11 mouse cellular contexts compared by ENCODE assay signal in the genomic region with DNA sequence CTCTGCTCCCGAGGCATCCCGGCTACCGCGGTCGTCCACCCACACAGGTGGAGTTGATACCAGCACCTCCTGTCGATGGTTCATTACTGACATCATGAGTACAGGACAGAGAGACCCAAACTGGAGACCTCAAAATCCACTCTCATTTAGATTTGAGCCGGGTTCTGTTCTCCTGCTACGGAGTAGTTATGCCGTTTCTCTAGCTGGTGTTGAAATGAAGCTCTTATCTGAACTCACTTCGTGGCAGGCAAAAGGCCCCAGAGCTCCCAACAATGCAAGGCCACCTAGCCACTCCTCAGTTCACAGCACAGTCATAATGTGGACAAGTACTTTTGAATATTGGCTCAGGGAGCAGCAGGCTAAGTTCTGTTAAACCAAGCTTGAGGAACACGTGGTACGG.
"Had no signal": no experiment of that assay in that cellular context is flagged by ENCODE, and none has a peak within 500 bp of the region (broad histone marks: within the 10 kb centered on the region; RNA-seq: fewer than 3 reads in every experiment).

No protein-coding gene starts in this region.

- ATAC-seq: lung, postnatal 0 days; midbrain, embryonic 13.5 days had no signal

- H3K27me3 ChIP-seq: kidney, embryonic 15.5 days; limb, embryonic 12.5 days; midbrain, embryonic 13.5 days; stomach, embryonic 15.5 days had no signal

- H3K9ac ChIP-seq: kidney, embryonic 15.5 days; limb, embryonic 12.5 days; midbrain, embryonic 13.5 days; stomach, embryonic 15.5 days had no signal

- H3K4me3 ChIP-seq: kidney, embryonic 15.5 days; limb, embryonic 12.5 days; midbrain, embryonic 13.5 days; stomach, embryonic 15.5 days had no signal

- H3K4me1 ChIP-seq: limb, embryonic 12.5 days; stomach, embryonic 15.5 days had no signal

- H3K9me3 ChIP-seq: kidney, embryonic 15.5 days; limb, embryonic 12.5 days; midbrain, embryonic 13.5 days; stomach, embryonic 15.5 days had no signal

- H3K27ac ChIP-seq: limb, embryonic 12.5 days; midbrain, embryonic 13.5 days; stomach, embryonic 15.5 days had no signal

- H3K4me2 ChIP-seq: kidney, embryonic 15.5 days; limb, embryonic 12.5 days; midbrain, embryonic 13.5 days; stomach, embryonic 15.5 days had no signal

- H3K36me3 ChIP-seq: stomach, embryonic 15.5 days had no signal

- DNase-seq: kidney, postnatal 14 days; layer of hippocampus, postnatal 36 days; lung, adult 2 months; lung, postnatal 36 days; right cerebral cortex, postnatal 14 days; thymus, postnatal 36 days had no signal
